Mouse (Mus musculus): ENCODE results near the gene Prickle1.

DNA sequence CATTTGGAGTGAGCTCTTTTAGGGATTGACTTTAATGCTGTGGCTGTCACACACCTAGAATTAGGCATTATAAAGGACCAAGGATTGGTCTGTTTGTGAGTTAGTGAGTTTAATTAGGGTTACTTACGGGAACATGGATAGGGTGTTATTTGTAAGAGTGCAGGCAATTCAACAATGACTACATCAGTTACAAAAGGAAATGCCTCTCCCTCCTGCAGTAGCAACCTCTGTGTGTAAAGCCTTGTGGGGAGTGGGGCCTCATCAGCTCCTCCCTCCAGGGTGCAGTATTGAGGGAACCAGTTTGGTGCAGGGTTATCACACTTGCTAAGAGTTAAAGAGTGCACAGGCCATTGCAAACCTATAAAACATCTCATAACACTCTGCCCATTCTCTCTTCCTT lies 123.6 kb downstream of the Prickle1 start:
- no peak for TF ChIP-seq CTCF (IDR thresholded peaks at IDR 0.05; ENCODE audit: borderline replicate concordance, insufficient read depth, low read depth, low read length)
- TF ChIP-seq POLR2A (IDR thresholded peaks at IDR 0.05; ENCODE audit: borderline replicate concordance, insufficient read depth, low read length): no peak

Measured in cerebellum, adult 2 months (tissue).